Mouse (Mus musculus): Measurements from ENCODE around the gene Gck.

GRCm38 (mm10) chr11:5873192-5873591, 76.7 kb downstream of the Gck start:
- no peak for TF ChIP-seq CTCF (IDR thresholded peaks at IDR 0.05)
- no peak for TF ChIP-seq EP300 (IDR thresholded peaks at IDR 0.05)
